Mouse (Mus musculus): ENCODE measurements at regions not wholly inside any gene's neighbourhood (a gene's known extent, or its start where the extent isn't known, plus 50 kb on each side); places are given as distances from the start of the nearest gene placed in this dataset.

DNA sequence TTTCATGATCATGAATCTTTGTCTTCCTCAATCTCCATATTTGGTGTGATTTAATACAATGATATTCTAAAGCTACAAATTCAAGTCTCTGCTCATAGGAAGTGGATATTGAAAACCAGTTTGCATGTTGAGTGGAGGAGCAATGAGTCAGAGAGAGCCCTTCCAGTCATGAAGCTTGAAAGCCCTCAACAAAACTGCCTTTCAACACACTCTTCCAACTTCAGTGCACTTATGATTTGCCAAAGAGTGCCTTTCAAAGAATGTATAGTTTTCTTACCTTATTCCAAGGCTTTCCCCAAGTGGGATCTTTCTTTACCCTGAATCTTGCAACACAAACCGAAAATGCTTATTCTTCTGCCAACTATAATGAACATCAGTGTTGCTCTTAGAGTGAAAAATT lies 690.6 kb downstream of the Hdgfl1 start:
- Histone ChIP-seq H3K4me3 (replicated peaks; ENCODE audit: low read length) (no peak overlapping the region), H3K36me3 (ENCODE audit: insufficient read depth, low read length) (no peaks in the 10 kb centered on the region), H3K4me1 (replicated peaks; ENCODE audit: low read depth, low read length) (no peaks in the 10 kb centered on the region), H3K27me3 (ENCODE audit: insufficient read depth, low read length) (no peaks in the 10 kb centered on the region), H3K9me3 (ENCODE audit: low read length) (no peaks in the 10 kb centered on the region)
- TF ChIP-seq CTCF (conservative IDR thresholded peaks at IDR 0.05; ENCODE audit: low read length) (no peak), POU5F1 (IDR thresholded peaks at IDR 0.05; ENCODE audit: borderline replicate concordance, low read length) (no peak), NANOG (IDR thresholded peaks at IDR 0.05; ENCODE audit: borderline replicate concordance, low read length) (no peak)

DNA sequence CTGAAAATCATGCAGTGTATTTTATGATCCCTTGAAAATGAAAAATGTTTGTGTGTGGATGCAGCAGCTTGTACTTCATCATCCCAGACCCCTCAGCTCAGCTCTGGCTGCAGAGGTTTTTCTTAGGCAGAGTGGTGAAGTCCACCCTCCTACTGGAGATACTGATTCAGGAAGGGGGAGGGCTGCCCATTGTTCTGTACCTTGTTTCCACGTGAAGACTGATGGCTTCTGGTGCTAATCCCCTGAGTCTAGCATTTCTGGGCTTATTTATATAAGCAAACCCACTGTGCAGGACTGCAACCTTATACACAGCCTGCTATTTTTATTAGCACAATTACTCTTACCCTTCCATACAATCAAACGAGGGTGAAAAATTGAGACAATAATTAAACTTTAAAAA lies 708.6 kb downstream of the Hdgfl1 start:
- no peak for TF ChIP-seq NANOG (IDR thresholded peaks at IDR 0.05; ENCODE audit: borderline replicate concordance, low read length)
- TF ChIP-seq POU5F1 (IDR thresholded peaks at IDR 0.05; ENCODE audit: borderline replicate concordance, low read length), result no peak
- TF ChIP-seq CTCF (conservative IDR thresholded peaks at IDR 0.05; ENCODE audit: low read length), result no peak
- Histone ChIP-seq H3K27me3 (ENCODE audit: insufficient read depth, low read length) (no peaks in the 10 kb centered on the region), H3K9me3 (ENCODE audit: low read length) (no peaks in the 10 kb centered on the region), H3K4me1 (replicated peaks; ENCODE audit: low read depth, low read length) (no peaks in the 10 kb centered on the region), H3K4me3 (replicated peaks; ENCODE audit: low read length) (no peak overlapping the region), H3K36me3 (ENCODE audit: insufficient read depth, low read length) (no peaks in the 10 kb centered on the region)

DNA sequence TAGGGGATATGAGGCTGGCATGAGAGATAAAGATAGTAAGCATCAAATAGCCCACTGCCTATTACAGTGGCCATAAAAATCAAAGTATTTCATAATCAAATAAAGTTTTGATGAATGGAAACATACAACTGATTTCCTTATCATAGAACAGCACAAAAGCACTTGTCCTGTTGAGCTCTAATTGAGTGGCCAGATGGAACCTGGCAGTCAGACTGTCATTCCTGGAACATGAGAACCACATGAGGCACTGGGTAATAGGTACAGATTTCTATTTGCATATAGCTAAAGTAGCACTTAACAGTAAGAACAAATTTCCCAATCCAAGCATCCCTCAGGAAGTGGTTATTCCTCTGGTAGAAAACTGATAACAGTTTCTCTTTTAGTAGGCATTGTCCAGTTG lies 732.3 kb downstream of the Hdgfl1 start:
- Histone ChIP-seq H3K36me3 (ENCODE audit: insufficient read depth, low read length) (no peaks in the 10 kb centered on the region), H3K4me3 (replicated peaks; ENCODE audit: low read length) (no peak overlapping the region), H3K27me3 (ENCODE audit: insufficient read depth, low read length) (no peaks in the 10 kb centered on the region), H3K4me1 (replicated peaks; ENCODE audit: low read depth, low read length) (no peaks in the 10 kb centered on the region), H3K9me3 (ENCODE audit: low read length) (no peaks in the 10 kb centered on the region)
- TF ChIP-seq POU5F1 (IDR thresholded peaks at IDR 0.05; ENCODE audit: borderline replicate concordance, low read length) (no peak), NANOG (IDR thresholded peaks at IDR 0.05; ENCODE audit: borderline replicate concordance, low read length) (no peak), CTCF (conservative IDR thresholded peaks at IDR 0.05; ENCODE audit: low read length) (no peak)

DNA sequence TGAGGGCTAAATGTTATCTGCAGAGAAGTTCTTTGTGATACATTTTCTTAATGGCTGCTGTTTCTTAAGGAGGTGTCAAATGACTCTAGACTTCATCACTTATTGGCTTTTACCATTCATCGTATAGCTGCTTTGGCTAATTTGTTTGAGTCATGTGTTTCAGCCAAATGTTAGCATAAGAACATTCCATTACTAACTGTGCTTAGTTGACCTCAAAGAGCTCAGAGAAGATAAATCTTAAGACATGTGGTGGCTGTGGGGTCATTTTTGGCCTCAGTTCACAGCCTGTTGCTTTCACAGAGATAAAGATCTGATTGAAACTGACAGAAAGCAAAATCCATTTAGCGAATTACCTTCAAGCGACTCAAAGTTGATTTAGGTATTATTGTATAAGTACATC lies 743.6 kb downstream of the Hdgfl1 start:
- no peaks in the 10 kb centered on the region for H3K4me1 ChIP-seq (replicated peaks; ENCODE audit: low read depth, low read length)
- H3K9me3 ChIP-seq (ENCODE audit: low read length), result peaks cover 12% of the 10 kb centered on the region
- H3K36me3 ChIP-seq (ENCODE audit: insufficient read depth, low read length), result no peaks in the 10 kb centered on the region
- no peaks in the 10 kb centered on the region for H3K27me3 ChIP-seq (ENCODE audit: insufficient read depth, low read length)
- TF ChIP-seq NANOG (IDR thresholded peaks at IDR 0.05; ENCODE audit: borderline replicate concordance, low read length), result no peak
- TF ChIP-seq CTCF (conservative IDR thresholded peaks at IDR 0.05; ENCODE audit: low read length), result no peak
- no peak for TF ChIP-seq POU5F1 (IDR thresholded peaks at IDR 0.05; ENCODE audit: borderline replicate concordance, low read length)
- no peak overlapping the region for H3K4me3 ChIP-seq (replicated peaks; ENCODE audit: low read length)

DNA sequence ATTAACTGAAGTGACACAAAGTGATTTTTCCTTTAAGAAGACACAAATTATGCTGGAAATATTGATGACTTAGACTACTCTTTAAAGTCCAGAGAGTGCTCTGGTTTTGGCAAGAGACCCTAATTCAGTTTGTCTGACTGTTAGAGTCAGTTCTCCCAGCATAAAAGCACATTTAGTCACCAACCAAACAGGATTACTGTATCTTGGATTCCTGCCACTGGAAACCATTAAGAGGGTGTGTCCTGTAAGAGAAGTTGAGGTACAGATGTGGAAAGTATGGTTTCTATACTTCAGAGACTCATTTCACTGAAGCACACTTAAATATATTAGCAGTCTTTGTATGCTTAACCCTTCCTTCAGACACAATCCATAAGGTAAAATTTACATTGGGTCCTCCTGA lies 745.3 kb downstream of the Hdgfl1 start:
- Histone ChIP-seq H3K9me3 (ENCODE audit: low read length) (peaks cover 12% of the 10 kb centered on the region), H3K36me3 (ENCODE audit: insufficient read depth, low read length) (no peaks in the 10 kb centered on the region), H3K4me3 (replicated peaks; ENCODE audit: low read length) (no peak overlapping the region), H3K4me1 (replicated peaks; ENCODE audit: low read depth, low read length) (no peaks in the 10 kb centered on the region), H3K27me3 (ENCODE audit: insufficient read depth, low read length) (no peaks in the 10 kb centered on the region)
- TF ChIP-seq POU5F1 (IDR thresholded peaks at IDR 0.05; ENCODE audit: borderline replicate concordance, low read length) (no peak), CTCF (conservative IDR thresholded peaks at IDR 0.05; ENCODE audit: low read length) (no peak), NANOG (IDR thresholded peaks at IDR 0.05; ENCODE audit: borderline replicate concordance, low read length) (no peak)

DNA sequence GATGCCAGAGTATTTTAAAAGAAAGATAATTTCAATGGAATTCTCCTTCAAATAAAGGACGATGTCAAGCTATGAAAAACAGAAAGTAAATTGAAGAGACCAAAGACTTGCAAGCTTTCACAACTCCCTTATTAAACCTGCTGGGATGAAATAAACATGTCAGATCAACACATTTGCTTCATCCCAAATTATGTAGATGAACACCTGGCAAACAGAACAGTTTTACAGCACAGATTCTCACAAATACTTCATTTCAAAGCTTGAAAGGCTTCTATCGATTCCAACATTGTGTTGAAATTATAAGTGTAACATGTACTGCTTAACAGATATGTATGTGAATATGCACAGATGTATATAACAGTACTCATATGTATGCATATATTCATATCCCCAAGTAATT lies 749.5 kb downstream of the Hdgfl1 start:
- Histone ChIP-seq H3K9me3 (ENCODE audit: low read length) (no peaks in the 10 kb centered on the region; the same call in 1 of the 2 replicates), H3K4me3 (replicated peaks; ENCODE audit: low read length) (no peak overlapping the region), H3K36me3 (ENCODE audit: insufficient read depth, low read length) (no peaks in the 10 kb centered on the region), H3K4me1 (replicated peaks; ENCODE audit: low read depth, low read length) (no peaks in the 10 kb centered on the region), H3K27me3 (ENCODE audit: insufficient read depth, low read length) (no peaks in the 10 kb centered on the region)
- TF ChIP-seq POU5F1 (IDR thresholded peaks at IDR 0.05; ENCODE audit: borderline replicate concordance, low read length) (no peak), NANOG (IDR thresholded peaks at IDR 0.05; ENCODE audit: borderline replicate concordance, low read length) (no peak), CTCF (conservative IDR thresholded peaks at IDR 0.05; ENCODE audit: low read length) (no peak)

DNA sequence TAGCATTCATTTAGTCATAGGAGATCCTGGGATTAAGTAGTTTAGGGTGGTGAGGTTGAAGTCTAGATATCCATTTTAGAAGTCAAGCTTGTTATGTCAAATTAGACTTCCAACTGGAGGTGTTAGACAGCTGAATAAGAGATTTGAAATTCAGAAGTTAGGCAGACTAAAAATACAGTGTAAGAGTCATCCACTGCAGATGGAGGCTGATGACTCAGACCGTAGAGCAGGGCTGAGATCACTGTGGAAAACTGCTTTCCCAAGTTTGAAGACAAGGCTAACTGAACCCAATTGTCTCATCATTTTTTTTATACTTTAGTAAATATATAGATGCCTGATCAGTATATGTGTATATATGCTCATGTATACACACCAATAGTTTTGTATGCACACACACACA lies 738.8 kb upstream of the Nrsn1 start:
- Histone ChIP-seq H3K4me1 (replicated peaks; ENCODE audit: low read depth, low read length) (peaks cover 20% of the 10 kb centered on the region), H3K9me3 (ENCODE audit: low read length) (no peaks in the 10 kb centered on the region), H3K27me3 (ENCODE audit: insufficient read depth, low read length) (no peaks in the 10 kb centered on the region), H3K4me3 (replicated peaks; ENCODE audit: low read length) (no peak overlapping the region), H3K36me3 (ENCODE audit: insufficient read depth, low read length) (no peaks in the 10 kb centered on the region)
- TF ChIP-seq POU5F1 (IDR thresholded peaks at IDR 0.05; ENCODE audit: borderline replicate concordance, low read length), result no peak

DNA sequence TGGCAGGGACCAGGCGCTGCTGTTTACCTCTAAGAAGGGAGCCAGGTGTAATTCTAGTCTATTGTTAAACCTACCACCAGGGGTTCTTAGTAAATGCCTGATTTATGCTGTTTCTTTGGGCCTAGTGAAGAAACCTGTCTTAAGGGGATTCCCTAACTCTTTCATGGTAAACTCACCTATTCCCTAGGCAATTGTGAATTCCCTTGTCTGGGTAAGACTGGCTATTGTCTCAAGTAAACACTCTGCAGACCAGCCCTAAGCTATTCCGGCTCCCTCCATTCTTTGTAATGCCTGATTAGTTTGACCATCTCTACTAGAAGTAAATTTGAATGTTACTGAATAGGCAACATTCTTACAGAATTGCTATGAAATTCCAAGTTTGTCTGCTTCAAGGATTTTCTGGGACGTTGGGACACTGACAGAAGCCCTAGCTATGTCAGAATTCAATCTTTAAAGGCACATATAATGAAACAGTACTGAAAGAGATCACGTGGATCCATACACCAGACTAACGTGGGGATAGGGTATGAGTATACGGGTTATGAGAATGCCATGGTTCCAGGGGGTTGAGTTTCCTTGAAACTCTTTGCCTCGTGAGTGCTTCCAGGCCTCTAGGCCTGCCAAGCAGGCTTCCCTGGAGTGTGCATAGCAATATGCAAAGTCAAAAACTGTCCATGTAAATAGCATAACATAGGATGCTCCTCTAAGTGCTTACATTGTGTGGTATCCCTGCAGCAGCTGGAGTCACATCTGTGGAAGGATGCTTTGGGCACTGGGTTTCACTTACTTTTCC lies 734.7 kb upstream of the Nrsn1 start:
- Histone ChIP-seq H3K4me1 (replicated peaks; ENCODE audit: low read depth, low read length) (peaks cover 21% of the 10 kb centered on the region), H3K27me3 (ENCODE audit: insufficient read depth, low read length) (no peaks in the 10 kb centered on the region), H3K4me3 (replicated peaks; ENCODE audit: low read length) (no peak overlapping the region), H3K36me3 (ENCODE audit: insufficient read depth, low read length) (no peaks in the 10 kb centered on the region), H3K9me3 (ENCODE audit: low read length) (no peaks in the 10 kb centered on the region; the same call in 1 of the 2 replicates)
- TF ChIP-seq NANOG (IDR thresholded peaks at IDR 0.05; ENCODE audit: borderline replicate concordance, low read length) (peak; percentile 57), POU5F1 (IDR thresholded peaks at IDR 0.05; ENCODE audit: borderline replicate concordance, low read length) (no peak)

DNA sequence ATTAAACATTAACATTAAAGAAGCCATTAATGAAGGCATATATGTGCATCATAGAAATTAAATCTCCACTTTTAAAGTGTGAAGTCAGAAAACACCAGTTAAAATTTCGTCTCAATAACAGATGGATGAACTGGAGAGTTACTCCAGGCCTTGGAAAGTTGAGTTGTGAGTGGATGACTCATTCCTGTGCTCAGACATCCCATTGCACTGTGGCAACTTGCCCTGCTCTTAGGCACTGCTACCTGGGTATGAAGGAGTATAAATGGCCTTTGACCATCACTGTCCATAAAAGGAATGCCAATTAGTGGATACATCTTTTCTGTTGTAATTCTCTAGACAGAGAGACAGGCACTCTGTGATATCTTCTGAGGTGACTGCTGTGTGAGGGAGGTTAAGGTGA lies 723.2 kb upstream of the Nrsn1 start:
- TF ChIP-seq NANOG (IDR thresholded peaks at IDR 0.05; ENCODE audit: borderline replicate concordance, low read length), result no peak
- no peak for TF ChIP-seq POU5F1 (IDR thresholded peaks at IDR 0.05; ENCODE audit: borderline replicate concordance, low read length)
- TF ChIP-seq CTCF (conservative IDR thresholded peaks at IDR 0.05; ENCODE audit: low read length), result no peak
- H3K36me3 ChIP-seq (ENCODE audit: insufficient read depth, low read length), result no peaks in the 10 kb centered on the region

More for the DNA sequence above, 723.2 kb upstream of the Nrsn1 start:
- peaks cover 27% of the 10 kb centered on the region for H3K9me3 ChIP-seq (ENCODE audit: low read length)
- H3K4me1 ChIP-seq (replicated peaks; ENCODE audit: low read depth, low read length), result no peaks in the 10 kb centered on the region
- no peak overlapping the region for H3K4me3 ChIP-seq (replicated peaks; ENCODE audit: low read length)
- no peaks in the 10 kb centered on the region for H3K27me3 ChIP-seq (ENCODE audit: insufficient read depth, low read length)
